Mouse (Mus musculus): ENCODE measurements at regions not wholly inside any gene's neighbourhood (a gene's known extent, or its start where the extent isn't known, plus 50 kb on each side); places are given as distances from the start of the nearest gene placed in this dataset.

DNA sequence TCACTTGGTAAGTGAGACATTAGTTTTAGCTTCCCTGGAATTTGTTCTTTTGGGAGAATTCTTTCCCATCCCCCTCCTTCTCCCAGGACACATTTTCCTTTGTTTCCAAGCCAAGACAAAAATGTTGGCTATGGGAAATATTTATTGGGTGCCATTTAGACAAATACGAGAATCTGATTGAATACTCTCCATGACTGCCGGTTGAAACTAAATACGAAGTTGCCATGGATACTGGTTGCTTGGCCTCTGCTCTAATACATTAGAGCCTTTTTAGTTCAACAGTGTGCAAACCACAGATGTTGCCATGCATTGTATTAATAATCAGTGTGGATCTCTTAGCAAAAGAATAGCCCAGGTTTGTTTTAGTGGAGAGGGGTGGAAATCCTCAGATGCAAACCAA, 280.3 kb upstream of the Lcorl start:
- TF ChIP-seq CTCF (IDR thresholded peaks at IDR 0.05; ENCODE audit: extremely low read depth, insufficient read length, insufficient replicate concordance, low read depth, low read length) = no peak
- no peak for TF ChIP-seq POLR2A (IDR thresholded peaks at IDR 0.05; ENCODE audit: low read depth, low read length)

Measured in small intestine, adult 2 months (tissue).